Mouse (Mus musculus) E14TG2a.4 (cell line): Measurements from ENCODE around the gene Cptp.

Experiments
- CTCF ChIP-seq: conservative IDR thresholded peaks from 2 replicates; pipeline ENCODE4 v1.5.1; 2014; ENCODE audit warnings: low read length
- POU5F1 ChIP-seq: IDR thresholded peaks from 2 replicates; pipeline ENCODE4 v1.6.1; 2014; ENCODE audit warnings: low read length, borderline replicate concordance

GRCm38 (mm10) chr4:155847591-155848352, 21.5 kb downstream of the Cptp start:
- TF ChIP-seq CTCF: no peak
- no peak for TF ChIP-seq POU5F1
